Mouse (Mus musculus): Measurements from ENCODE around the gene Snrpa1.
A peak's percentile ranks its signal among the peaks of the same experiment; 100 is the strongest.

Snrpa1 gene

DNA sequence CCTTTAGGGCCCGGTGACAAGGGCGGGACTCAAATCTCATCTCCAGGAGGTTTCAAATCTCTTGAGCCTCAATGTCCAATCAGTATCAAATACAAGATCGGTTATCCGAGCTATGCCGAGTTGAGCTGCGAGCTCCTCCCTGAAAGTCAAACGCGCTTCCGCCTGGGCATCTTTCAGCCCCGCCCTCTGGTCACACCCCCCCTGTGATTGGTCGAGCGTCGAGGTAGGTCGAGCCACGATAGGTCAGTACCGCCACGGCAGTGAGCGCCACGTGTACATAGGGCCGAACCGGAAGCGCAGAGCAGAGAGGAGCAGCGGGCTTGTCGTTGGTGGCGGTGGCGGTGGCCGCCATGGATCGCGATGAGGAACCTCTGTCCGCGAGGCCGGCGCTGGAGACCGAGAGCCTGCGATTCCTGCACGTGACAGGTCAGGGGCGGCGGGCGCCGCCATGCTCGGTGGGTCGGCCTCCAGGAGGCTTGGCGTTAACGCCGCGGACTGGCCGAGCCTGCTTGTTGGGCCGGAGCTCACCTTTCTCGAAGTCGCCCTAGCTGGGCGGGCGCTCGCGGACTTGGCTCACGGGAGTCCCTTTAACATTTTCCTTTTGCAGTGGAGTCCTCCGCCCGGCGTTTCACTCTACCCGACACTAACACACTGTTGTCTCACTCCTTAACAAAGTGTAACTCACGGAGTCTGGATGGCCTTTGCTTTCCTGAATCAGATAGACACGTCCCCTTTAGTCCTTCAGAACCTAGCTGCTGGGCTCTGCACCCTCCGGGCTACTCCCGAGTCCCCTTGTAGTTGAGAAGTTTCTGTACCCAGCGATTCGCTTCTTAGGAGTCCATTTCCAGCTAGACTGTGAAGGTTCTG lies 20.8 kb downstream of the Snrpa1 start, which contains the start of gene Selenos:
TSS of gene Selenos (plus strand) at position 286 of the 867 bp plus-strand sequence.
- peak; percentile 98 for DNase-seq (ENCODE audit: low spot score)

DNA sequence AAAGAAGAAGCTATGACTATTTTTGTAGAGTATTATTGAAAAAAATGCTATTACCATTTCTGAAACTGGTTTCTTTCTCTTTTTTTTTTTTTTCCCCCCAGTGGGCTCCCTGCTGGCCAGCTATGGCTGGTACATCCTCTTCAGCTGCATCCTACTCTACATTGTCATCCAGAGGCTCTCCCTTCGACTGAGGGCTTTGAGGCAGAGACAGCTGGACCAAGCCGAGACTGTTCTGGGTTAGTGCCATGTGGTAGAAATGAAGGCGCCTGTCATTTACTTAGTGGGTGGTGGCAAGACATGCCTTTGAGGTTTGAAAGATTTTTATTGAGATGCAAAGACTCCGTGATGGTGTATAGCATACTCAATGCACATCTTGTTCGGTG lies 21.4 kb downstream of the Snrpa1 start:
- peak; percentile 31 for DNase-seq (ENCODE audit: low spot score)

DNA sequence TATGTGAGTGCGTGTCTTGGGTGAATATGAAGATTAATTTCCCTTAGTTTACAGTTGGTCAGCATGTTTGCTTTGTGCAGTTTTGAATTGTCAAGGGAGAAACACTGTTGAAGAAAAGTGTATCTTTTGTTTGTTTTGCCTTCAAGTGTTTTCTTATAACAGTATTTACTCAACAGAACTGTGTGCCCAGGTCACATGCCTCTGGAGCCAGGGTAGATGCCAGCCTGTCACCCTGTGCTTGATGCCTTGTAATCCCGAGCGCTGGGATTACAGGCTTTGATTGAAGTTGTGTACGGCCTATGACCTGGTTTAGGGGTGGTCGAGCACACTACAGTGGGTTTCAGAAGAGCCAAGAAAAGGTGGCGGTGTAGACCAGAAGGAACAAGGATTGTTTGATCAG lies 25.0 kb downstream of the Snrpa1 start:
- no peak for DNase-seq (ENCODE audit: low spot score)

DNA sequence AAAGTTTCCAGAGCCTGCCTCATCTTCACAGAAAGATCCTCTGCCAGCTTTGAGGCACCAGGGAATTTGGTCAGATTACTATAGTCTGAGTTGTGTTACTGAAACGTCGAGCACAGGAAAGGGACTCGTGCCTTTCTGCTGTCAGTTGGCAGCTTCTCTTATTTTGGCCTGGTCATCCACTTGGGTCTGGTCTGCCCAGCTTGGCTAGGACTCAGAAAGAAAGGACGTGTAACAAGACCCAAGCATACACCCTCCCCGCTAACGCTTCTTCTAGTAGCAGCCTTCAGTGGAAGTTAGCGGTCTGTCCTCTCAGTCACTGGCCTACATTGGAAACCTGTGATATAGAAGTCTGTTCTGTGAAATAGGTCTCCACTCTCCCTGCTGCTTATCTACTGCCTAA lies 25.7 kb downstream of the Snrpa1 start:
- no peak for DNase-seq (ENCODE audit: low spot score)

DNA sequence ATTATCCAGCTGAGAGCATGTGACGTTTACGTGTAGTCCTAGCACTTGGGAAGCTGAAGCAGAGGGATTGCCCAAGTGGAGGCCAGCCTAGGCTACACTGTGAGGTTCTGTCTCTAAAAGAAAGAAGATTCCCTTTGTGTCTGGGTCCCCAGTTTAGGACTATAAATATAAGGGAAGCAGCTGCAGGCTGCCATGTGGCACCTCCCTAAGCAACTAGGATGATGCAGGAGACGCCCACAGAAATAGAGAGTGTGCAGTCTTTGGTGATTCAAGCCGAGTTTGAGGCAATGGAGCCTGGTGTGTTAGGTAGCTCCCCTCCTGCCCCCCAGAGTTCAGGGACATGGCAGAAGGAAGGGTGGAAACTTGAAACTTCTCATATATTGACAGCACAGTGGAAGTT lies 28.8 kb downstream of the Snrpa1 start:
- no peak for DNase-seq (ENCODE audit: low spot score)

DNA sequence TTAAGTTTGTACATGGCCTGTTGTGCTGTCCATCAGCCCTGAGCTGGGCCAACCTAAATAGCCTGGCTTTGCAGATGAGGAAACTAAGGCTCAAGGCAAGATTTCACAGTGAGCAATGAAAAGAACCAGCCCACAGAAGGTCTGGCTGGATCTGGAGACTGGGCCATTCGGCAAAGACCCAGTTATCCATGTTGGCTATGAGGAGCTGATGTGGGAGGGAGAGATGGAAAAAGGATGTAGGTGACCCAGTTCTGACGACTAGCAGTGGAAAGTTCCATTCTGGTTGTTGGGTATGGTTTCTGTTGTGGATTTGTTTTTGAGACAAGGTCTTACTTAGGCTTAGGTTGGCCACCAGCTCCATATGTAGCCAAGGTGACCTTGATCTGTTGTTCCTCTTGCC lies 29.3 kb downstream of the Snrpa1 start:
- no peak for DNase-seq (ENCODE audit: low spot score)

DNA sequence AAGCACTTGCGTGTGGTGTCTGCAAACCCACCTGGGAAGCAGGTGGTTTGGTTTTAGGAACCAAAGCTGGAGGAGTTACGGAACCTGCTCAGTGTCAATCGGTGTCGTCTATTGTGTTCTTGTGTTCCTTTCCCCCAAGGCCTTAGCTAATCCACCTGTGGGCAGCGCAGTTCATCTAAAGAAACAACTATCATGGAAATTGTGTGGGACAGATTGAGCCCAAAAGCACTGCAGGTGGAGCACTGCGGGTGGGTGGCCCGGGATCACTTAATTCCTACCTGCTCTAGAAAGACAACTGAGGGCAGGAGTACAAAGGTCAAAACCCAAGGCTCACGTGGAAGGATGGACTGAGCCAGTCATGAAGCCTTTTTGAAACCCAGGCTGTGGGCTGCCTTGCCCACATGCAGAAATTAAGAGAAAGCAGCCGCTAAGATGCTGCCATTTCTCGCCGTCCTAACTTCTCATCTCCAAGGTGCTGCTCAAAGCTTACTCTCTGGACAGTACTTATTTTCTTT lies 31.9 kb downstream of the Snrpa1 start:
- DNase-seq (ENCODE audit: low spot score) = no peak

DNA sequence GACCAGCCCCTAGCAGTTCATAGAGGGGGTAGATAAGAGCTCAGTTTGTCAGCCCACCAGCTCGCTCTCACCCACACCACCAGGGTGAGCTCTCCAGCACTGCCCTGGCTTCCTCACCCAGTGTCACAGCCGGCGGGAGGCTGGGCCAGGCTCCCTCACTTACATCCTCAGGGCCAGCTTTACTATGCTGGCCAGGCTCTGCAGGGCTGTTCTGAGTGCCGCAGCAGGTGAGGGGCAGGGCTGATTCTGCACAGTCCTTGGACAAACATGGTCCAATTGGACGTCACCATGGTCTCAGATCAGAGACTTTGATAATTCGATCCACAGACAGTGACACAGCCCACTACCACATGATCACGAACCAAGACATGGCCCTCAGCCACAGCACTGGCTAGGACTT lies 32.8 kb downstream of the Snrpa1 start:
- DNase-seq (ENCODE audit: low spot score) = no peak

DNA sequence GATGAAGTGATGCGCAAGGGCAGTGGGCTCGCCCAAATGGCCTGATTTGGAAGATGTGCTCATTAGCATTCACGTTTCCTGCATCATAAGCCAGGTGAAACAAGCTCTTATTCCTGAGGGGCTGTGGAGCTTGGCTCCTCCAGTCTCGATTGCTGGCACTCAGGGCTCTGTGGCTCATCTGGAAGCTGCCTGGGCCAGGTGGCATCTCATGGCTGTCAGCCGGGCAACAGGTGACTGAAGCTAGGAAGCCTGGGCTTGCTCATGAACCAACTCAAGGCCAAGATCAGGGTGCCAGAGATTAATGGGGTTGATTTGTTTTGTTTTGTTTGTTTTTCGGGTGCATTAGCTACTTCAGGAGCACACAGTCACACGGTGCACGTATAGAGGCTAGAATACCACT lies 33.9 kb downstream of the Snrpa1 start:
- DNase-seq (ENCODE audit: low spot score) = no peak

DNA sequence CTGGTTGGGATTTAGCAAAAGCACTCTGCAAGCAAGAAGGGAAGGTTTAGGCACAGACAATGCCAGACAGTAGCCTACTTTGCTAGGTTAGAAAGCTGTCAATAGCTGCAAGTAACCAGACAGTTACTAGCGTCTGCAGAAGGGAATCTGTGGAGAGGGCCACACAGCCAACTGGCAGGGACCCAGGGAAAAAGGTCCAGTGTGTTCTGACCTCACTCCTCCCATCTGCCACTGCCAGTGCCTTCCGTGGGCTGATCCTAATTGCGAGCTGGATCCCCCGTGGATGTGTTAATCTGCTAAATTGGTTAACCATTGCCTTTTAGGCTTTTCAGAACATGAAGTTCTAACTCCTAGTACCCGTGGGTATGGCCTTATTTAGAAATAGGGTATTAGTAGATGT lies 35.3 kb downstream of the Snrpa1 start:
- no peak for DNase-seq (ENCODE audit: low spot score)

DNA sequence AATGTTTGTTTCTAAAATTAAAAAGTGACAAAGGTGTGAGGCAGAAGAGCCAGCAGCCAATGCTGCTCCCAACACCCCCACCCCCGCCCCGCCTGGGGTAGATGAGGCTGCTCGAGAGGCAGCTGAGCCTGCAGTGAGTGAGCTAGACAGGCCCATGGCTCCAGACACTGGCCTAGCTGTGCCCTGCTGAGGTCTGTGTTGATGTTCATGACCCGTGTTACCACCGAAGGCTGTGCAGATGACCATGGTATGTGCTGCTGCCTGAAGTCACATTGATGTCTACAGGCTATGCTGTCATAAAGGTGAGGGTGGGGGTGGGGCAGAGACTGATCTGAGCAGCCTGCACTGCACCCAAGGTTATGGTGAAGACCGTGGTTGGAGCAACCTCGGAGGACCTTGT lies 40.0 kb downstream of the Snrpa1 start:
- no peak for DNase-seq (ENCODE audit: low spot score)

DNA sequence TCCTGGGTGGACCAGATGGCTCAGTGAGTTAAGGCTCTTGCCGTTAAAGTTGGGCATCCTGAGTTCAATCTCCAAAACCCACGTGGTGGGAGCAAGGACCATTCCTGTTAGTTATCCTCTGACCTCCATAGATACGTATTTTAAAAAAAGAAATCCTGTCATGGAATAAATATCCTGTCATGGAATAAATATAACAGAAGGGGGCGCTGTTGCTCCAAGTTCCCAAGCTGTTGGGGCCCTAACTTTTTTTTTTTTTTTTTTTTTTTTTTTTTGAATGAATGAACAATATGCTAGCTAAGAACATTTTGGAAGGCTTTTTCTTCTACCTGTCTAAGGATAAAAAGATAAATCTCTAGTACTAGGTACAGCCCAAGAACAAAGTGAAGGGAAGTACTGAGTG lies 43.1 kb downstream of the Snrpa1 start:
- peak; percentile 55 for DNase-seq (ENCODE audit: low spot score)

DNA sequence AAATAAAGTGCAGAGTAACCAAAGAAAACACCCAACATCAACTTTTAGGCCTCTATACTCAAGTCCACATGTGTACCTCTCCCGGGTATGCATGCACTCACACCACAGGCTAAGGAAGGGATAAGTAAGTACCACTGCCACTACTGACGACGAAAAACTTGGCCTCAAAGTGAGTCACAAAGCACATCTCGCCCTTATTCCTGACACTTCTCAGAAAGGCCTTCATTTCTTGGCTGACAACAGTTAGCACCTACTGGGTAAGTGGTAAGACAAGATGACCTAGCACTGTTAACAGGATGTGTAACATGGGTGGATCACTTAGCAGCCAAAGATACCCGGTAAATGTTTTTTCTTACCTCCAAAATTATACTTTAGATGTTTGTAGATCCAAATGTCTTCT lies 45.7 kb downstream of the Snrpa1 start:
- DNase-seq (ENCODE audit: low spot score) = no peak

DNA sequence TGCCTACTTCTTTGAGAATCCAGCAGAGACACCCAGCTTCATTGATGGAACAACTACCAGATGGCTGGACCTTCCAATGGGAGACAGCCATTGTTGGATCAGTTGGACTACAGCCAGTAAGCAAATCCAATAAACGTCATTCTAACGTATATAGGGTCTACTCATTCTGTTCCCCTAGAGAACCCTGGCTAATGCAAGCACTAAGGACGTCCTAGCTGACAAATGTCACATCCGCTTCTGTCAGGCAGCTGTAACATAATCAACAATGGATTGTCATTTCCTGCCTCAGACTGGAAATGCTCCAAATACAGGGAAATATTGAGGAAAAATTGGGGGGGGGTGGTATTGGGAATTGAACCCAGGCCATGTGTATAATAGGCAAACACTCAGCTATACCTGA lies 47.0 kb downstream of the Snrpa1 start:
- no peak for DNase-seq (ENCODE audit: low spot score)

DNA sequence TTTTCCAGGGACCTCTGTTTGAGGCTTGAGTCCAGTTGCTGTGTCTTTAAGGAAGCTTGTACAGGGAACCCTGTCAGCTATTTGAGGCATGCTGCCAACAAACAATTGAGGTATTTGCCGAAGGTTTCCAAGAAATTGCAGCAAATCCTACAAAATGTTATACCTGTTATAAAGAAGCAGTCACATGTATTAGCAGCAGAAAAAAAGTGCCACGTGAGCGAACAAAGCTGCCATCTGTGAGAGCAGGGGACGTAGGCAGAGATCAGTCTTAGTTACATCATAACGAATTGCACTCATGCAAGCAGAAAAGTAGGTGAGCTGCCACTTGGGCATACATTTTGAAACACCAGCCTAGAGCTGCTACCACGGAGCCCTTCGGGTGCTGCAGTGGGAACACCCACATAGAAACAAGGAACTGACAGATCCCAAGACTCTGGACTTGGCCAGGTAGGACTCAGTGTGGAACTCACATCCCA lies 47.8 kb downstream of the Snrpa1 start:
- no peak for DNase-seq (ENCODE audit: low spot score)

DNA sequence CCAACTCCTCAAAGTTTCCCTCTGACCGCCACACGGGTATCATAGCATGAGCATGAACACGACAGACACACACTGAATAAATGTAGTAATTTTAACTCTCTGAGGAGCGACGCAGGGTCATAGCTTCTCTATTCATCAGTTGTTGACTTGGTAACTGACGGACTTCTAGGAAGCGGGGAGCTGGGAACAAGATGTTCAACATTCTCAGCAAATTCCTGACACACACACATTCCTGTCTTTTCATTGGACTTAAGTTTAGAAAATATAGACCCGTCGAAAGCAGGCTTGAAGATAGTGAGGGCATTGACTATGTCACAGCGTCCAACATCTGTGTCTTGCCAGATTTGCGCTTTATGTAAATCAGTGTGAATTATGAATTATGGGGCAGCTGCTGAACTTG lies 48.4 kb downstream of the Snrpa1 start:
- no peak for DNase-seq (ENCODE audit: low spot score)

DNA sequence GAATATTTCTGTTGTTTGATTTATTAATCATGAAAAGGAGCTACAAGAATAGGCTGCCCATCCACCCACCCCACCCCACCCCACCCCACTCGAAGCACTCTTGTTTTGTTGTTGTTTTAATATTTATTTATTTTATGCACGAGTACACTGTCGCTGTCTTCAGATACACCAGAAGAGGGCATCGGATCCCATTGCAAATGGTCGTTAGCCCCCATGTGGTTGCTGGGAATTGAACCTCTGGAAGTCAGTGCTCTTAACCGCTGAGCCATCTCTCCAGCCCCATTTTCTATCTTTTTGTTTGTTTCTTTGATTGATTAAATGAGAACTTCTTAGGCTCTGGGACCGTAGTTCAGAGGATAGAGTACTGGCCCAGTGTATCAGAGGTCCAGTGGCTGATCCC lies 49.1 kb downstream of the Snrpa1 start:
- DNase-seq (ENCODE audit: low spot score) = peak; percentile 73

DNA sequence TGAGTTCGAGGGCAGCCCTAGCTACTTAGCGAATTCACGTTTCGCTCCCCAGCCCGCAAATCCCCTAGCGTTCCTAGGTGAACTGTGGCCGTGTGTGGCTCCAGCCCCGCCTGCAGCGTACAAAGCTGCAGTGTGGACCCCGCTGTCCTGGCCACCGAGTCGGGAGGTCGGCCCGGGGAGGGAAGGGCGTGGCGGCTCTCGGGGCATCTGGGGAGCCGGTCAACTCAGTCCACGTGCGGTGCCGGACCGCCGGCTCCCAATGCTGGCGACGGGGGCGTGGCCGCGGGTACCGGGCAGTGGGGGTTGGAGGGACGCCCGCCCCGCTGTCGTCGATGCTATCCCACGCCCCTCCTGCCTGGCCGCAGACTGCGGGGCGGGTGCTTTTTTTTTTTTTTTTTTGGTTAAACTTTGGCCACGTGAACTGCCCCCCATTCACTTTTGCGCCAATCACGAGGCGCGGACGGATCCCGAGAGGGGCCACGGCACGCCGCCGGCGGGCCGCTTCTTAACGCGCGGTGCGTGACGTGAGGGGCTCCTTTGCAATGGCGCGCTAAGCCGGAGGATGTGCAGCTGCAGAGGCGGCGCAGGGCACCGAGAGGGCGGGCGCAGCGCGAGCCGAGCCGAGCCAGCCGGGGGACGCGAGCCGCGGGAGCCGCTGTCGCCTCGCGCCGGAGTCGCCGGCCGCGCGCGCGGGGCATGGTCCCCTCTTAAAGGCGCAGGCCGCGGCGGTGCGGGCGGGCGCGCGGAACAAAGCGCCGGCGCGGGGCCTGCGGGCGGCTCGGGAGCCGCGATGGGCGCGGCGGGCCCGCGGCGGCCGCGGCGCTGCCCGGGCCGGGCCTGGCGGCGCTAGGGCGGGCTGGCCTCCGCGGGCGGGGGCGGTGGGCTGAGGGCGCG lies 50.4 kb downstream of the Snrpa1 start, which contains the start of gene Chsy1:
TSS of gene Chsy1 (plus strand) at position 555 of the 894 bp plus-strand sequence.
- DNase-seq (ENCODE audit: low spot score) = peak; percentile 94

DNA sequence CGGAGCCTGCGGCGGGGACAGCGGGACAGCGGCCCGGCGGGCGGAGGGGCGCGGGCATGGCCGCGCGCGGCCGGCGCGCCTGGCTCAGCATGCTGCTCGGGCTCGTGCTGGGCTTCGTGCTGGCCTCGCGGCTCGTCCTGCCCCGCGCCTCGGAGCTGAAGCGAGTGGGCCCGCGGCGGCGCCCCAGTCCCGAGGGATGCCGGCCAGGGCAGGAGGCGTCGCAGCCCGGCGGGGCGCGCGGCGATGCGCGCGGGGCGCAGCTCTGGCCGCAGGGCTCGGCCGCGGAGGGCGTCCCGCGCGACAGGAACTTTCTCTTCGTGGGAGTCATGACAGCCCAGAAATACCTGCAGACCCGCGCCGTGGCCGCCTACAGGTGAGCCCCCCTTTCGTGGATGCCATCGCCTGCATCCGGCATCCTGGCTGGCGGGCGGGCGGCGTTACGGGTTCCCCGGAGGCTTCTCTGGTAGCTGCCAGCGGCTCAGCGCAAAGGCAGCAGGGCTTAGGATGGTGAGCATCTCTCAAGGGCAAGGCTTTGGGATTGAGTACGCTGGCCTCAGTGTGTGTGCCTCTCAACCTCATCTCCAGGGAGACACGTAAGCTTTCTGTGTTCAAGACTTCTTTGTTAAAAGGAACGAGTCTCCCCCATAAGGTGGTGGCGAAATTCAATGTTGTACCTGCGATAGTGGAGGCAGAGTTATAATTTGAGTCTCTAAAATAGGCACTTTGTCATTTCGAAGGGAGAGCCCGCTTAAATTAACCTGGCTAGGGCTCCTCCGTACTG lies 51.2 kb downstream of the Snrpa1 start:
- peak; percentile 66 for DNase-seq (ENCODE audit: low spot score)

DNA sequence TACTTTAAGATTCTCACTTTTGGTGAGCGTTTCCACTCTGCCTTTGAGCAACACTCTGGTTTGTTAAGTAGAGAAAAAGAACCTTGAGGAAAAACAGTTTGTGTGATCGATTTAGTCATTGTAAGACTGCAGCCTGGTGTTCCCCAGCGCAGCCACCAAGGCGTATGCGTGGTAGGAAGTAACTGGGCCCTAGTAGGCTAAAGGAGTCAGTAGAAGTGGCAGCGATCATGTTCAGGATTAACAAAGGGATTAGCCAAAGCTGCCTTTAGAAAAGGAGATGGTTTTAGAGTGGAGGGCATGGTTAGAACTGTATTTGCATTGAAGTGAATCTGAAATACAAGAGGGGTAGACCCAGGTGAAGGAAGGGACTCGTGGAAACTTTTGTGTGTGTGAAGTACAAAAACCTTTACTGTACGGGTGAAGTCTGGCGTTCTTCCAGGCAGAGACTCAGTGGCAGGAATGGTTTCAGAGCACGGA lies 51.9 kb downstream of the Snrpa1 start:
- peak; percentile 52 for DNase-seq (ENCODE audit: low spot score)

DNA sequence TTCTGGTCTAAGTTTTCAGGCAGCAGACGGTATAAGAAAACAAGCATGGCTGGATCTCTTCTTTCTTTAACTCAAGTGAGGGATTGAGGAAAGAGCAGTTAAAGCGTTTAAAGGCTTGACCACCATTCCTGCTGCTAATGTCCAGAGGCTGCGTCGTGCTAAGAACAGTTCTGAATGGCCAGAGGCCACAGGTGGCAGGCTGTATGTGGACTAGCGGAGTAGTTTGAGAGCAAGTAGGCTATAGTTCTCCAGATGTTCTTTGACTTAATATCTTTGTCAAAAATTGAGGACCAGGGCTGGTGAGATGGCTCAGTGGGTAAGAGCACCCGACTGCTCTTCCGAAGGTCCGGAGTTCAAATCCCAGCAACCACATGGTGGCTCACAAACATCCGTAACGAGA lies 52.4 kb downstream of the Snrpa1 start:
- DNase-seq (ENCODE audit: low spot score) = no peak

DNA sequence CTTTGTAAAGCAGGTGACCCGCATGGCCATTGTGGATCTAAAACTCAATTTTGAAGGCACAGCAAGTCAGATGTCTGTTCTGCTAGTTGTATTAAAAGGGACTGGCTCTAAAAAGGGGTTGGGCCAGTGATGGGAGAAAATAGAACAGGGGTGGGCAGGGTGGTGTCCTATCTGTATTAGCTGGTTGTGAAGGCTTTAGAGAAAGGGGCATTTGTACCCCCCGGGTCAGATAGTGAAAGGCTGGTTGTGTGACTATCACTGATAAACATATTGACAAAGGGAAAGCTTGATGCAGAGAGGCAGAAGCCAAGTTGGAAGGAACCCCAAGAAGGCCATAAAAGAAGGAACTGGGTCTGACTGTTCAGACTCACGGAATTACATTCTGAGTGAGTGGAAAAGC lies 54.8 kb downstream of the Snrpa1 start:
- no peak for DNase-seq (ENCODE audit: low spot score)
